Mouse (Mus musculus) hindbrain, embryonic 16.5 days (tissue): ENCODE measurements at regions not wholly inside any gene's neighbourhood (a gene's known extent, or its start where the extent isn't known, plus 50 kb on each side); places are given as distances from the start of the nearest gene placed in this dataset.
"Not testable (repeated sequence)": the region's sequence is repeated elsewhere in the genome, so short reads cannot be mapped to it uniquely, and the experiment has no call there.

ENCODE experiments used
- ATAC-seq: fragments of 200-750 bp; cut with Nextera tagmentation; 2 replicates; pipeline ENCODE4 v1.8.0; 2017; ENCODE audit warnings: moderate TSS enrichment, moderate library complexity
- H3K27ac ChIP-seq: fragments of 300-500 bp; sonication (generic); 2 replicates; pipeline ENCODE4 v1.5.1; 2014; ENCODE audit warnings: low read depth, mild to moderate bottlenecking, control low read depth, low read length, moderate library complexity
- H3K27me3 ChIP-seq: fragments of 300-500 bp; sonication (generic); replicated peaks from 2 replicates; pipeline ENCODE4 v1.6.1; 2014; ENCODE audit warnings: low read length; ENCODE audit not compliant: control insufficient read depth, insufficient read depth
- H3K36me3 ChIP-seq: fragments of 300-500 bp; sonication (generic); 2 replicates; pipeline ENCODE4 v1.6.1; 2014; ENCODE audit warnings: mild to moderate bottlenecking, low read length, moderate library complexity, mixed read lengths; ENCODE audit not compliant: control insufficient read depth, insufficient read depth
- H3K4me1 ChIP-seq: fragments of 300-500 bp; sonication (generic); 2 replicates; pipeline ENCODE4 v1.6.1; 2014; ENCODE audit warnings: low read depth, low read length; ENCODE audit not compliant: control insufficient read depth, insufficient read depth
- H3K4me2 ChIP-seq: fragments of 300-500 bp; sonication (generic); 2 replicates; pipeline ENCODE4 v1.6.1; 2014; ENCODE audit warnings: mild to moderate bottlenecking, low read length, control low read depth, moderate library complexity
- H3K4me3 ChIP-seq: fragments of 300-500 bp; sonication (generic); 2 replicates; pipeline ENCODE4 v1.5.1; 2014; ENCODE audit warnings: mild to moderate bottlenecking, low read length, control low read depth, moderate library complexity
- H3K9ac ChIP-seq: fragments of 300-500 bp; sonication (generic); 2 replicates; pipeline ENCODE4 v1.6.1; 2014; ENCODE audit warnings: low read depth, mild to moderate bottlenecking, control low read depth, low read length, moderate library complexity
- H3K9me3 ChIP-seq: fragments of 300-500 bp; sonication (generic); 2 replicates; pipeline ENCODE4 v1.6.1; 2014; ENCODE audit warnings: mild to moderate bottlenecking, low read length, moderate library complexity; ENCODE audit not compliant: control insufficient read depth
- whole genome bisulfite sequencing: fragments of 180-500 bp; shearing (Covaris S2); extraction: QIAGEN DNeasy Blood & Tissue Kit; methylation state at CpG from one replicate; pipeline ENCODE4 v1.1.7; 2014; 5-methylcytosine and 5-hydroxymethylcytosine counted together

- H3K36me3 ChIP-seq, result no peaks in the 10 kb centered on the region
- H3K9ac ChIP-seq, result no peak overlapping the region
- H3K9me3 ChIP-seq, result no peaks in the 10 kb centered on the region
- WGBS, result 88% methylated on average over 2 of the region's 2 CpGs
- H3K4me3 ChIP-seq, result no peak overlapping the region
- no peaks in the 10 kb centered on the region for H3K27me3 ChIP-seq
- no peak overlapping the region for H3K4me2 ChIP-seq
- H3K27ac ChIP-seq, result no peak overlapping the region
- no peaks in the 10 kb centered on the region for H3K4me1 ChIP-seq
- ATAC-seq, result no peak
These were observed 54.7 kb upstream of the Nlrp1b start for GRCm38 (mm10) chr11:71285193-71285592.

GRCm38 (mm10) chr11:71288243-71288642 is 57.7 kb upstream of the Nlrp1b start:
- H3K4me1 ChIP-seq, H3K27me3 ChIP-seq, H3K9ac ChIP-seq, H3K36me3 ChIP-seq, H3K27ac ChIP-seq, H3K4me3 ChIP-seq, H3K9me3 ChIP-seq, H3K4me2 ChIP-seq, ATAC-seq: not testable (repeated sequence)

GRCm38 (mm10) chr11:71289490-71289889 is 59.0 kb upstream of the Nlrp1b start:
- H3K27me3 ChIP-seq, result no peaks in the 10 kb centered on the region
- no peaks in the 10 kb centered on the region for H3K4me1 ChIP-seq
- no peak overlapping the region for H3K9ac ChIP-seq
- WGBS, result 92% methylated on average over 1 of the region's 1 CpGs
- no peak overlapping the region for H3K27ac ChIP-seq
- H3K4me3 ChIP-seq, result no peak overlapping the region
- no peak for ATAC-seq
- H3K4me2 ChIP-seq, result no peak overlapping the region
- H3K9me3 ChIP-seq, result no peaks in the 10 kb centered on the region
- no peaks in the 10 kb centered on the region for H3K36me3 ChIP-seq

- H3K9me3 ChIP-seq, result no peaks in the 10 kb centered on the region
- ATAC-seq, result no peak
- no peak overlapping the region for H3K4me2 ChIP-seq
- H3K9ac ChIP-seq, result no peak overlapping the region
- H3K36me3 ChIP-seq, result no peaks in the 10 kb centered on the region
- no peaks in the 10 kb centered on the region for H3K4me1 ChIP-seq
- no peak overlapping the region for H3K27ac ChIP-seq
- H3K27me3 ChIP-seq, result no peaks in the 10 kb centered on the region
- WGBS, result 88% methylated on average over 1 of the region's 1 CpGs
- no peak overlapping the region for H3K4me3 ChIP-seq
These were observed 68.9 kb upstream of the Nlrp1b start for GRCm38 (mm10) chr11:71299479-71299878.

- WGBS, result 38% methylated on average over 1 of the region's 1 CpGs
These were observed 92.9 kb upstream of the Nlrp1b start for GRCm38 (mm10) chr11:71323439-71323838.

GRCm38 (mm10) chr11:71337428-71337827 is 106.9 kb upstream of the Nlrp1b start:
- ATAC-seq, result no peak
- Histone ChIP-seq H3K9me3 (no peaks in the 10 kb centered on the region), H3K27ac (no peak overlapping the region), H3K27me3 (no peaks in the 10 kb centered on the region), H3K4me1 (no peaks in the 10 kb centered on the region), H3K4me2 (no peak overlapping the region), H3K9ac (no peak overlapping the region), H3K36me3 (no peaks in the 10 kb centered on the region), H3K4me3 (no peak overlapping the region)
- WGBS, result 0% methylated on average over 1 of the region's 1 CpGs

More at GRCm38 (mm10) chr11:71323439-71323838, 92.9 kb upstream of the Nlrp1b start:
- ATAC-seq, result no peak
- Histone ChIP-seq H3K27me3 (no peaks in the 10 kb centered on the region), H3K9me3 (no peaks in the 10 kb centered on the region), H3K27ac (no peak overlapping the region), H3K4me1 (no peaks in the 10 kb centered on the region), H3K4me3 (no peak overlapping the region), H3K4me2 (no peak overlapping the region), H3K36me3 (no peaks in the 10 kb centered on the region), H3K9ac (no peak overlapping the region)

- no peak overlapping the region for H3K27ac ChIP-seq
- H3K4me2 ChIP-seq, result no peak overlapping the region
- no peak overlapping the region for H3K4me3 ChIP-seq
- peak; percentile 6; the same call in 1 of the 2 replicates for ATAC-seq
- no peaks in the 10 kb centered on the region for H3K36me3 ChIP-seq
- no peak overlapping the region for H3K9ac ChIP-seq
- H3K4me1 ChIP-seq, result peaks cover 2% of the 10 kb centered on the region; the same call in 1 of the 2 replicates
- no peaks in the 10 kb centered on the region for H3K9me3 ChIP-seq
- WGBS, result 25% methylated on average over 3 of the region's 3 CpGs
- no peaks in the 10 kb centered on the region for H3K27me3 ChIP-seq
These were observed 115.5 kb upstream of the Nlrp1b start for GRCm38 (mm10) chr11:71346024-71346423.

- H3K4me2 ChIP-seq, result no peak overlapping the region
- no peaks in the 10 kb centered on the region for H3K27me3 ChIP-seq
- no peak overlapping the region for H3K27ac ChIP-seq
- 35% methylated on average over 3 of the region's 3 CpGs for WGBS
- no peaks in the 10 kb centered on the region for H3K36me3 ChIP-seq
- no peaks in the 10 kb centered on the region for H3K9me3 ChIP-seq
- no peaks in the 10 kb centered on the region for H3K4me1 ChIP-seq
- H3K4me3 ChIP-seq, result no peak overlapping the region
- H3K9ac ChIP-seq, result no peak overlapping the region
- ATAC-seq, result no peak
These were observed 126.6 kb upstream of the Nlrp1b start for GRCm38 (mm10) chr11:71357089-71357488.

- Histone ChIP-seq H3K4me3 (no peak overlapping the region), H3K4me1 (no peaks in the 10 kb centered on the region), H3K27ac (no peak overlapping the region), H3K9me3 (no peaks in the 10 kb centered on the region), H3K9ac (no peak overlapping the region), H3K36me3 (no peaks in the 10 kb centered on the region), H3K27me3 (no peaks in the 10 kb centered on the region), H3K4me2 (no peak overlapping the region)
- ATAC-seq, result no peak
- 86% methylated on average over 5 of the region's 5 CpGs for WGBS
These were observed 130.3 kb upstream of the Nlrp1b start for GRCm38 (mm10) chr11:71360856-71361255.

GRCm38 (mm10) chr11:71371871-71372270 is 141.3 kb upstream of the Nlrp1b start:
- Histone ChIP-seq H3K4me3 (no peak overlapping the region), H3K36me3 (no peaks in the 10 kb centered on the region), H3K9me3 (no peaks in the 10 kb centered on the region), H3K27ac (no peak overlapping the region), H3K27me3 (no peaks in the 10 kb centered on the region), H3K4me2 (no peak overlapping the region), H3K4me1 (no peaks in the 10 kb centered on the region), H3K9ac (no peak overlapping the region)
- 63% methylated on average over 5 of the region's 5 CpGs for WGBS
- no peak for ATAC-seq
